ENCODE assay signal across 16 mouse cellular contexts in the genomic region with DNA sequence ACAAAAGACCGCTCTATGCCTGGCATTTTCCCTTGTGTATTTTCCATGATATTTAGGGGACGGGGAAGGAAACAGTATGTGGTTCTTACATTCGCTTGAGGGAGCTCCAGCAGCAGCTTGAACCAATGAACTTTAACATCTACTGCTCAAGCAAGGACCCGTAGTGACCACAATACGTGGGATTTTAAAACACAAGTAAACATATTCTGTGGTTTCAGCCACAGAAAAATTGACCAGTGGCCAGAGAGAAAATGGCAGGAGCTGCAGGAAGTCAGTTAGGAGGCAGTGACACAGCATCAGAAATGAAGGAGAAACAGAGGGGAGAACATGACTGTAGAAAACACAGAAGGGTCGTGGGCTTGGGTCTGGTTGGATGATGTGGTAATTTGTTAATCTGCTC.
"Had no signal": no experiment of that assay in that cellular context is flagged by ENCODE, and none has a peak within 500 bp of the region (broad histone marks: within the 10 kb centered on the region; RNA-seq: fewer than 3 reads in every experiment).

No protein-coding gene starts in this region.

- H3K27ac ChIP-seq: intestine, embryonic 15.5 days; kidney, embryonic 15.5 days; limb, embryonic 13.5 days; liver, embryonic 12.5 days; liver, embryonic 15.5 days; lung, embryonic 15.5 days had no signal

- ATAC-seq: liver, embryonic 12.5 days had no signal

- H3K4me1 ChIP-seq: intestine, embryonic 15.5 days; kidney, embryonic 15.5 days; limb, embryonic 13.5 days; liver, embryonic 12.5 days; liver, embryonic 15.5 days had no signal

- H3K27me3 ChIP-seq: intestine, embryonic 15.5 days; kidney, embryonic 15.5 days; limb, embryonic 13.5 days; liver, embryonic 12.5 days; liver, embryonic 15.5 days; lung, embryonic 15.5 days had no signal

- DNase-seq: kidney, adult 11 months; kidney, adult 8-10 months; kidney, postnatal 10 days; kidney, postnatal 36 days; left cerebral cortex, postnatal 4 days; liver; lung, adult 18-20 months; lung, postnatal 10 days; lung, postnatal 36 days; midbrain, embryonic 14.5 days had no signal

- H3K36me3 ChIP-seq: intestine, embryonic 15.5 days; kidney, embryonic 15.5 days; limb, embryonic 13.5 days; liver, embryonic 12.5 days; liver, embryonic 15.5 days; lung, embryonic 15.5 days had no signal

- H3K4me3 ChIP-seq: intestine, embryonic 15.5 days; kidney, embryonic 15.5 days; limb, embryonic 13.5 days; liver, embryonic 12.5 days; liver, embryonic 15.5 days; lung, embryonic 15.5 days had no signal
